Mouse (Mus musculus): ENCODE results near the gene Spata9. TPM values are rescaled to one million over a fixed set of nuclear protein-coding genes. Genes with fewer than 3 reads are reported as not detected.
"Not testable (repeated sequence)": the region's sequence is repeated elsewhere in the genome, so short reads cannot be mapped to it uniquely, and the experiment has no call there.

Spata9 gene
- polyA plus RNA-seq (2012; rRNA removed) (0.24 TPM in 1 of 2 replicates, not detected in the other), polyA plus RNA-seq (2014; fragmentation: Nextera tagmentation; extraction: Ambion mirVana) (0.28 and 0.50 TPM in 2 replicates)

GRCm38 (mm10) chr13:75966850-75967249 lies at the start of gene Spata9:
Gene Spata9 (plus strand): TSS chr13:75967150.
- no peak for ATAC-seq (ENCODE audit: low FRiP score, low read depth)
- TF ChIP-seq POLR2A (IDR thresholded peaks at IDR 0.05; ENCODE audit: borderline replicate concordance, extremely low read depth, insufficient read depth, insufficient read length), result no peak
- DNase-seq (ENCODE audit: low spot score), result no peak
- H3K27ac ChIP-seq (replicated peaks; ENCODE audit: low read depth, low read length), result no peak within 1 kb of the TSS
- no peaks in the 10 kb centered on the region for H3K4me1 ChIP-seq (ENCODE audit: control insufficient read depth, insufficient read depth, low read length)
- WGBS, result 91% methylated on average over 1 of the region's 1 CpGs
- H3K9me3 ChIP-seq (ENCODE audit: control insufficient read depth, low read length), result 0 out of 2 replicates have a peak, but pooled peaks cover 4% of the 10 kb centered on the region
- no peak within 1 kb of the TSS for H3K9ac ChIP-seq (ENCODE audit: low read depth, low read length, severe bottlenecking)
- H3K4me3 ChIP-seq (replicated peaks; ENCODE audit: low read length), result no peak within 1 kb of the TSS
- no peaks in the 10 kb centered on the region for H3K27me3 ChIP-seq (ENCODE audit: control insufficient read depth, insufficient read depth, low read length)
- no peak within 1 kb of the TSS for H3K4me2 ChIP-seq (replicated peaks; ENCODE audit: low read depth, low read length, severe bottlenecking)
- H3K36me3 ChIP-seq (ENCODE audit: control insufficient read depth, insufficient read depth, low read length), result no peaks in the 10 kb centered on the region

GRCm38 (mm10) chr13:75927951-75928350 lies 39.0 kb upstream of the Spata9 start:
- Histone ChIP-seq H3K9ac (ENCODE audit: low read depth, low read length, severe bottlenecking) (no peak overlapping the region), H3K27me3 (ENCODE audit: control insufficient read depth, insufficient read depth, low read length) (no peaks in the 10 kb centered on the region), H3K9me3 (ENCODE audit: control insufficient read depth, low read length) (no peaks in the 10 kb centered on the region), H3K4me3 (replicated peaks; ENCODE audit: low read length) (no peak overlapping the region), H3K36me3 (ENCODE audit: control insufficient read depth, insufficient read depth, low read length) (peaks cover 34% of the 10 kb centered on the region), H3K4me2 (replicated peaks; ENCODE audit: low read depth, low read length, severe bottlenecking) (no peak overlapping the region), H3K4me1 (ENCODE audit: control insufficient read depth, insufficient read depth, low read length) (peaks cover 5% of the 10 kb centered on the region; the same call in 1 of the 2 replicates), H3K27ac (replicated peaks; ENCODE audit: low read depth, low read length) (no peak overlapping the region)
- ATAC-seq (ENCODE audit: low FRiP score, low read depth) (no peak), DNase-seq (ENCODE audit: low spot score) (no peak)
- no peak for TF ChIP-seq POLR2A (IDR thresholded peaks at IDR 0.05; ENCODE audit: borderline replicate concordance, extremely low read depth, insufficient read depth, insufficient read length)

GRCm38 (mm10) chr13:75929071-75929470 lies 37.9 kb upstream of the Spata9 start:
- H3K4me1 ChIP-seq (ENCODE audit: control insufficient read depth, insufficient read depth, low read length); H3K4me3 ChIP-seq (replicated peaks; ENCODE audit: low read length); H3K9ac ChIP-seq (ENCODE audit: low read depth, low read length, severe bottlenecking); H3K27me3 ChIP-seq (ENCODE audit: control insufficient read depth, insufficient read depth, low read length); H3K27ac ChIP-seq (replicated peaks; ENCODE audit: low read depth, low read length); DNase-seq (ENCODE audit: low spot score); H3K9me3 ChIP-seq (ENCODE audit: control insufficient read depth, low read length); H3K4me2 ChIP-seq (replicated peaks; ENCODE audit: low read depth, low read length, severe bottlenecking); ATAC-seq (ENCODE audit: low FRiP score, low read depth): not testable (repeated sequence)
- peaks cover 37% of the 10 kb centered on the region for H3K36me3 ChIP-seq (ENCODE audit: control insufficient read depth, insufficient read depth, low read length)
- WGBS, result 93% methylated on average over 5 of the region's 5 CpGs

GRCm38 (mm10) chr13:75930023-75930422 lies 36.9 kb upstream of the Spata9 start:
- Histone ChIP-seq H3K4me1 (ENCODE audit: control insufficient read depth, insufficient read depth, low read length) (peaks cover 5% of the 10 kb centered on the region; the same call in 1 of the 2 replicates), H3K27me3 (ENCODE audit: control insufficient read depth, insufficient read depth, low read length) (no peaks in the 10 kb centered on the region), H3K27ac (replicated peaks; ENCODE audit: low read depth, low read length) (no peak overlapping the region), H3K4me2 (replicated peaks; ENCODE audit: low read depth, low read length, severe bottlenecking) (no peak overlapping the region), H3K4me3 (replicated peaks; ENCODE audit: low read length) (no peak overlapping the region), H3K36me3 (ENCODE audit: control insufficient read depth, insufficient read depth, low read length) (peaks cover 37% of the 10 kb centered on the region), H3K9ac (ENCODE audit: low read depth, low read length, severe bottlenecking) (no peak overlapping the region), H3K9me3 (ENCODE audit: control insufficient read depth, low read length) (no peaks in the 10 kb centered on the region)
- DNase-seq (ENCODE audit: low spot score) (no peak), ATAC-seq (ENCODE audit: low FRiP score, low read depth) (no peak)
- 93% methylated on average over 20 of the region's 20 CpGs for WGBS
- no peak for TF ChIP-seq POLR2A (IDR thresholded peaks at IDR 0.05; ENCODE audit: borderline replicate concordance, extremely low read depth, insufficient read depth, insufficient read length)

- no peak for ATAC-seq (ENCODE audit: low FRiP score, low read depth)
- TF ChIP-seq POLR2A (IDR thresholded peaks at IDR 0.05; ENCODE audit: borderline replicate concordance, extremely low read depth, insufficient read depth, insufficient read length), result no peak
- no peak for DNase-seq (ENCODE audit: low spot score)
- H3K27me3 ChIP-seq (ENCODE audit: control insufficient read depth, insufficient read depth, low read length), result no peaks in the 10 kb centered on the region
- no peaks in the 10 kb centered on the region for H3K9me3 ChIP-seq (ENCODE audit: control insufficient read depth, low read length)
- H3K9ac ChIP-seq (ENCODE audit: low read depth, low read length, severe bottlenecking), result no peak overlapping the region
- H3K36me3 ChIP-seq (ENCODE audit: control insufficient read depth, insufficient read depth, low read length), result peaks cover 37% of the 10 kb centered on the region
- no peak overlapping the region for H3K27ac ChIP-seq (replicated peaks; ENCODE audit: low read depth, low read length)
- no peak overlapping the region for H3K4me3 ChIP-seq (replicated peaks; ENCODE audit: low read length)
- no peak overlapping the region for H3K4me2 ChIP-seq (replicated peaks; ENCODE audit: low read depth, low read length, severe bottlenecking)
- H3K4me1 ChIP-seq (ENCODE audit: control insufficient read depth, insufficient read depth, low read length), result peaks cover 5% of the 10 kb centered on the region; the same call in 1 of the 2 replicates
- 82% methylated on average over 2 of the region's 2 CpGs for WGBS
Observed at GRCm38 (mm10) chr13:75930660-75931059, 36.3 kb upstream of the Spata9 start.

- ATAC-seq (ENCODE audit: low FRiP score, low read depth) (peak; percentile 67; the same call in 1 of the 2 replicates), DNase-seq (ENCODE audit: low spot score) (peak; percentile 74)
- no peak overlapping the region for H3K4me3 ChIP-seq (replicated peaks; ENCODE audit: low read length)
- TF ChIP-seq POLR2A (IDR thresholded peaks at IDR 0.05; ENCODE audit: borderline replicate concordance, extremely low read depth, insufficient read depth, insufficient read length), result no peak
- peaks cover 37% of the 10 kb centered on the region for H3K36me3 ChIP-seq (ENCODE audit: control insufficient read depth, insufficient read depth, low read length)
- peaks cover 5% of the 10 kb centered on the region; the same call in 1 of the 2 replicates for H3K4me1 ChIP-seq (ENCODE audit: control insufficient read depth, insufficient read depth, low read length)
- no peak overlapping the region for H3K9ac ChIP-seq (ENCODE audit: low read depth, low read length, severe bottlenecking)
- no peak overlapping the region for H3K4me2 ChIP-seq (replicated peaks; ENCODE audit: low read depth, low read length, severe bottlenecking)
- H3K9me3 ChIP-seq (ENCODE audit: control insufficient read depth, low read length), result no peaks in the 10 kb centered on the region
- no peak overlapping the region for H3K27ac ChIP-seq (replicated peaks; ENCODE audit: low read depth, low read length)
- no peaks in the 10 kb centered on the region for H3K27me3 ChIP-seq (ENCODE audit: control insufficient read depth, insufficient read depth, low read length)
- WGBS, result 17% methylated on average over 5 of the region's 5 CpGs
Observed at GRCm38 (mm10) chr13:75931073-75931472, 35.9 kb upstream of the Spata9 start.

Measured in limb, embryonic 14.5 days (tissue).